Mouse (Mus musculus) brain, embryonic 14.5 days (tissue): ENCODE results near the gene Map4k3.

Experiments
- CTCF ChIP-seq: fragments of 200-500 bp; IDR thresholded peaks from 2 replicates; pipeline ENCODE4 v1.5.1; 2012; ENCODE audit warnings: inconsistent platforms, mild to moderate bottlenecking, moderate library complexity, borderline replicate concordance; ENCODE audit not compliant: insufficient read depth, insufficient read length; ENCODE audit errors: extremely low read depth
- POLR2A ChIP-seq: fragments of 200-500 bp; IDR thresholded peaks from 2 replicates; pipeline ENCODE4 v1.6.1; 2012; ENCODE audit warnings: mild to moderate bottlenecking, inconsistent platforms, borderline replicate concordance; ENCODE audit not compliant: poor library complexity, insufficient read depth, insufficient read length, severe bottlenecking; ENCODE audit errors: extremely low read depth

DNA sequence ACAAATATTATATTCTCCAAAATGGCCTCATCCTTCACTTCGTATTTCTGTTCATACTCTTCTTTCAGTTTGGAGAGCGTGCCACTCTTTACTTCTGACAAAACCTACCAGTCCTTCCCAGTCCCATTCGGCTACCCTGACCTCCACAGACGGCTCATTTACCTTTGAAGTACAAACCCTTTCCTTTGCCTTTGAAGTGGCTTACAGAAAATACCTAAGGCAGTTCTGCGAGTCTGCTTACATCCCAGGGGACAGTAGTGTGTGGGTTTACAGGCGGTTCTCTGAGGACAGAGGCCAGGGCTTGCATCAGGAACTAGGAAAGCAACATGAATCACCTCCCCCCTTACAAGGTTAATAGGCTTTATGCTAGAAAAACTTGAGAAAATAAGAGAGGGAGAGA lies 75.5 kb downstream of the Map4k3 start:
- no peak for TF ChIP-seq CTCF
- no peak for TF ChIP-seq POLR2A
